1 mouse cellular context compared by ENCODE assay signal in the genomic region with DNA sequence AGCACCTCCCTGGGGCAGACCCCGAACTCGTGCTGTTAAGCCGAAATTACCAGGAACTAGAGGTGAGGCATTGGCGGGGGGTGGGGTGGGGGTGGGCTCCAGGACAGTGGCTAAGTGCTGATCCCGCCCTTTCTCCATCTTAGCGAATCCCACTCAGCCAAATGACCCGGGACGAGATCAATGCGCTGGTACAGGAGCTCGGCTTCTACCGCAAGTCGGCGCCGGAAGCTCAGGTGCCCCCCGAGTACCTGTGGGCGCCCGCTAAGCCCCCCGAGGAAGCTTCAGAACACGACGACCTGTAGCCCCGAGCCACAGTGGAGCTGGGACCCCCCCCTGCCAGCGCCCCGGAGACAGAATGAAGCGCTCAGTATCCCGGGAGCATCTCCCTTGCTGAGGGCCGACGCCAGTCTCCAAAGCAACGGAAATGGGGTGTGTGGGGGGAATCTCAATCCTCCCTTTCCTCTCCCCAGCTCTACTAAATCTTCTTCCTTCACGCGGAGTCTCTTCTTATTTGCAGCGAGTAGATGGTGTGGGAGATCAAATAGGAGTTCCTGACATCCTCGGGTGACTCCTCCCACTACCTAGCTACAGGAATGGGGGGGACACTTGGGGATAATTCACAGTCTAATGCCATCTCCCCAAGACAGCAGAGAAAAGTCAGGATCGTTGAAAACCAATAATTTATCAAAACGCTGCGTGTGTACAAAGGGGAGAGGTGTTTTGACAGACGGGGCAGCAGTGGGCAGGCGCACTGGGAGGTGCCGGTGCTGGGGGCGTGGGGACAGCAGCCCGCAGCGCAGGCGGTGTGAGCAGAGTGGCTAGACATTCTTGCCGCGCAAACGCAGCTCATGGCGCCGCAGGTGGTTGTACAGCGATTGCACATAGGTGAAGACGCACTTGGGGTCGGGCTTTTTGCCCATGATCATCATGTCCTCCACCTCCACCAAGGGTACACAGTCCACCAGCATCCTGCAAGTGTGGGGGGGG.
TF ChIP-seq lines count a peak whose summit lies in the region.

No protein-coding gene starts in this region.

TF ChIP-seq in MEL, 35 proteins besides CTCF, POLR2A, EP300 and RAD21 (continued from another document):
- TF ChIP-seq UBTF (IDR thresholded peaks at IDR 0.05; ENCODE audit: borderline replicate concordance, insufficient read depth, low read depth, low read length) (0 out of 2 replicates have a peak, but pooled peaks have one; percentile 45), HCFC1 (IDR thresholded peaks at IDR 0.05; ENCODE audit: low read depth, low read length) (peak; percentile 26), JUND (IDR thresholded peaks at IDR 0.05; ENCODE audit: low read depth, low read length) (no peak), CHD1 (IDR thresholded peaks at IDR 0.05; ENCODE audit: low read depth, low read length) (no peak), ZC3H11A (IDR thresholded peaks at IDR 0.05; ENCODE audit: low read depth, low read length) (no peak), GABPA (IDR thresholded peaks at IDR 0.05; ENCODE audit: low read depth, low read length) (no peak), POLR2AphosphoS2 (IDR thresholded peaks at IDR 0.05; ENCODE audit: low read length) (peak; percentile 97), MYC (IDR thresholded peaks at IDR 0.05; ENCODE audit: low read depth, low read length) (no peak; the same call in 1 of the 2 replicates)
